Mouse (Mus musculus) frontal cortex, postnatal 10 days (tissue): ENCODE measurements around the gene Timm10.
"Not testable (repeated sequence)": the region's sequence is repeated elsewhere in the genome, so short reads cannot be mapped to it uniquely, and the experiment has no call there.

Source experiments
- DNase-seq, 2 experiments: peaks; one replicate each; pipeline ENCODE4 v3.0.0; 2022; ENCODE audit warnings: low spot score in 2 of 2, mixed read lengths in 1 of 2

The Timm10 gene

DNA sequence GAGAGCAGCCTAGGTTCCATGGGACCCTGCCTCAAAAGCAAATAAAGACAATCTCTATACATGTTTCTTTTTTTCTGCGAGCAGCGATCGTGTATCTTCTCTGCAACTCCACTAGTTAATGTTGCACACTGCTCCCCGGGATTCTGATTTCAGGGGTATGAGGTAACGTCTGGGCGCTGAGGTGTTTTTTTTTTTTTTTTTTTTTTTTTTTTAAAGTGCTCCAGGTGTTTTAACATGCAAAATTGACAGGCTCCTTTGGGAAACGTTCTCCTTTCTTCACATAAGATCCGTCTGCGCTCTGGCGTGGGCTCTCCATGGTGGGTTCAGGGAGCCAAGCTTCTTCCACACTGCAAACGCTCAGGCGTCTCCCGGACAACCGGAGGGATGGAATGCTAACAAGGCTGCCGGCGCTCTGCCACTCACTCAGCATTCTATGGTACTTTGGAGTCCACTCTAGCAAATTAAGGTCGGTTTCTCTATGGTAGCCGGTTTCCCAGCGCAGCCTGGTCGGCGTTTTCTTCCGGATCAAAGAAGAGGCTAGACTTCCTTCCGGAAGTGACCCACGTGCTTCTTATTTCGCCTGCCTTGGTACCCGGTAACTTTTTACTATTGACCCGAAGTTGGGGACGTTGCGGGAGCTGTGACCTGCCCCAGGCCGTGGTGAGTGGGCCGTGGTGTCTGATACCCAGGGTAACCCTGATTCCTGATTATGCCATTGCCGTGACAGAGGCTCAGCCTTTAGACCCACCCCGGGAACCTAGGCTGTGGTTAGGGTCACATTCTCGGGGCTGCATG lies at the start of gene Timm10:
TSS of gene Timm10 (plus strand) at position 510 of the 795 bp plus-strand sequence.
- DNase-seq = peak; percentile 85 to 86

DNA sequence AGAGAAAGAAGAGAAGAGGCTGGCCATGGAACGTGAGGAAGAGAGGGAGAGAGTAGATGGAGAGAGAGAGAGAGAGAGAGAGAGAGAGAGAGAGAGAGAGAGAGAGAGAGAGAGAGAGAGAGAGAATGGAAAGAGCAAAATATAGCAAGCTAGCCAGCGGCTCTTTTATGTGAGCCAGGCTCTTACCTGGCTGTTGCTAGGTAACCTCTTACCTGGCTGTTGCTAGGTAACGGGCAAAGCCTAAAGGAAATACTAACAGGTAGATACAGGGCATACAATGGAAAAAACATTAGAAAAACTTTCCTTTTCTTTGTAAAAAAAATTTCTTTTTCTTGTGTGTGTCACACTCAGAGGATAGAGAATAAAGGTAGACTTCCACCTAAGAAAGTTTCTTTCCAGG lies 49.1 kb upstream of the Timm10 start:
- DNase-seq = no peak

- DNase-seq = no peak
Observed at GRCm38 (mm10) chr2:84779210-84779609, 47.6 kb upstream of the Timm10 start.

GRCm38 (mm10) chr2:84783315-84783714 lies 43.5 kb upstream of the Timm10 start:
- no peak for DNase-seq

DNA sequence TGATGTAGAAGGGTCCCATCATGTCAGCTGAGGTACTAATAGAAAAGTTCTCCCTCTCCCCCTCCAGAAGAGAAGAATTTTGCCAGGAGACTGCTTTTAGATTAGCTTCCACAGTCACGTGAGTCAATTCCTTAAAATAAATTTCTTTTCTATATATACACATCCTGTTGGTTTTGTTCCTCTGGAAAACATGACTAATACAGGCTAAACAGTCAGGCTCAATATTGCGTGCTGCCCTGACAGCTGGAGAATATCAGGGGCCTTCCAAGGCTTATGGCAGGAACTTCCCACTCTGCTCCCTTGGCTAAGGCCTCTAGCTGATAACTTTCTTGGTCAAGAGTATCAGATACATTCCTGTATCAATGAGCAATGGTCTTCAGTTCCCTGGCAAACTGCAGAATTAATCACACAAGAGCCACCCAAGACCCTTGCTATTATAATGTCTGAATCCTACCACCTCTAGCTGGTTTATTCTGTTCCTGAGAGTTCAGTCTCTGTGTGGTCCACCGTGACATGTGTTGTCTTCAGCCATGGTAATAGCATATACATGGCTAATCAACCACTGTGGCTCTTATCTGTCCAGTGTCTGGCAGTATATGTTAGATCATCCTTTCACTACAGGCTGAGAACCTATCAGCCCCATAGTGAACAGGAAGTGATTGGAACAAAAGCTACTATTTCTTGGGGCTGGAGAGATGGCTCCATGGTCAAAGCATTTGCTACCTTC lies 42.8 kb upstream of the Timm10 start:
- no peak for DNase-seq

DNA sequence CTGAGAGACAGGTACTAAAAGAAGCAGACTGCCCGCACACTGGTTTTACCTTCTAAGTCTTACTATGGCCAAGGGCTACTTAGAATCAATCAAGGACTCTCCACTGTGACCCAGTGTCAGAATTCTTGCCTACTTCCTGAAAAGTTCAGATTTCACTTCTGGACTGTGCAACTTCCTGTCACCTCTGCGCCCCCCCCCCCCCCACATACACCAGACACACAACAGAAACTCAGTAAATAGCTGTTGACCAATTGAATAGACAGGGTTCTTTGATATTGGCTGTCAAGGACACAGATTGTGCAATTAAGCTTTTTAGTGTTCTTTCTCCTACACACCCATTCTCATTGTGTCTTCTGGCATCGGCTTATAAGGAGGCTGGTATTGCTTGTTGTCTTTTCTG lies 38.5 kb upstream of the Timm10 start:
- no peak for DNase-seq

DNA sequence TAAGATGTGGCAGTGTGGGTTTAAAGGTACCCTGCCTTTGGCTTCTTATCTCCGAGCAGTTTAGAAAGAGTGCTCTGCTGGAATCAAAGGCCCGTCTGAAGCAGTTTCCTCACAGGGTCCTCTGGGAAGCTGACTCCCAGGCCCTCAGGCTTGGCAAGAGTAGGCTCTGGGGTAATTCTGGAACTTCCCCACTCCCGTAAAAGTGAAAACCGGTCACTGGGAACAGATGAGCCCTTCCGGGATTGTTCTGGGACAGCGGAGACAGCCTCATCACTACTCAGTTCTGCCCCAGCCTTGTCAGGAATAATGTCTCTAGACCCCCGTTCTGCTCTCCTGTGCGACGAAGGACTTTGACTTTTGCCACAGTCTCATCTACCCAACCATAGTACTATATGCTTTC lies 36.4 kb upstream of the Timm10 start:
- no peak for DNase-seq

DNA sequence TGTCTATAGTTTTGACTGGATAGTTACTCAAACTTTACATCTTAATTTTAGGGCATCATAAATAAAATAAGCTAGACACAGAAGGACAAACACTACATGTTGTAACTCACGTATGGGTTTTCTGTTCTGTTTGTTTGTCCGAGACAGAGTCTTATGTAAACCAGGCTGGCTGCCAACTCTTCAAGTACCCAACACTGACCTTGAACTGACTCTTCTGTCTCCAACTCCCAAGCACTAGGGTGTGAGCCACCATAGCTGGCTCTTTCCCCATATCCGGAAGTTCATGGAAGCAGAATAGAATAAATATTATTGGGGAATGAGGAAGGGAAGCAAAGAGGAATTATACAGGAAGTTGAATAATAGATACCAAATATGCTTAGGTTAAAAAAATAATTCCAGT lies 34.3 kb upstream of the Timm10 start:
- DNase-seq = no peak

DNA sequence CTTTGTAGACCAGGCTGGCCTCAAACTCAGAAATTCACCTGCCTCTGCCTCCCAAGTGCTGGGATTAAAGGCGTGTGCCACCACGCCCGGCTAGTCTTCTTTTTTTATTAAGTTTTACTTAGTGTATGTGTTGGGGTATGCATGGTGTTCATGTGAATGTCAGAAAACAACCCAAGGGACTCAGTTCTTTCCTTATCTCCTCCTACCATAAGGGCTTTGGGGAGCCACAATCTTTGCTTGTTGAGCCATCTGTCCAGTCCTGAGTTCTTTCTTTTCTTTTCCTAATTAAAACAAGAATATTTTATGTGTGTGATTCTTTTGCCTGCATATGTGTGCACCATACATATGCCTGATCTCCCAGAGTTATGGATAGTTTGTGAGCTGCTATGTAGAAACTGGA lies 33.6 kb upstream of the Timm10 start:
- DNase-seq = no peak

GRCm38 (mm10) chr2:84793871-84794270 lies 32.9 kb upstream of the Timm10 start:
- DNase-seq = no peak

- DNase-seq = peak; percentile 69 to 78
Observed at GRCm38 (mm10) chr2:84797833-84798492, 28.8 kb upstream of the Timm10 start.

DNA sequence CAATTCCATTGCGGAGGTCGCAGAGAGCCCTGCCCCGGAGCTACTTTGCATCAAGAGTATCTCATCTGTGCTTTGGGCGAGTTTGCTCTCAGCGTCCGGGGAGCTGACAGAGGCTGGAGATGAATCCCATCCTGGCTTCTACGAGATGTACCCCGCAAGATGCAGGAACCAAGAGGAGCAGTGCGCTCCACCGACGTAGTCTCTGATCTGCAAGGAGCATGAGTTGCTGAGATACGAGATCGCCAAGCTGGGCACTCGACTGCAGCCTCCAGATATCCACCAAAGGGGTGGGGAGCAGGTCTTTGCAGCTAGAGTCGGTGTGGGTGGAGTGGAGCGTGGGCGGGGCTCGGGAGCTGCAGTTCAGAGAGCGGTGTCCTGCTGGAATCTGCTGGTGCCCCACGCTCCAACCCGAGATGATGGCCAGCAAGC lies 28.3 kb upstream of the Timm10 start, which contains the start of gene Ube2l6:
TSS of gene Ube2l6 (plus strand) at position 336 of the 429 bp plus-strand sequence.
- peak; percentile 61 to 63 for DNase-seq

DNA sequence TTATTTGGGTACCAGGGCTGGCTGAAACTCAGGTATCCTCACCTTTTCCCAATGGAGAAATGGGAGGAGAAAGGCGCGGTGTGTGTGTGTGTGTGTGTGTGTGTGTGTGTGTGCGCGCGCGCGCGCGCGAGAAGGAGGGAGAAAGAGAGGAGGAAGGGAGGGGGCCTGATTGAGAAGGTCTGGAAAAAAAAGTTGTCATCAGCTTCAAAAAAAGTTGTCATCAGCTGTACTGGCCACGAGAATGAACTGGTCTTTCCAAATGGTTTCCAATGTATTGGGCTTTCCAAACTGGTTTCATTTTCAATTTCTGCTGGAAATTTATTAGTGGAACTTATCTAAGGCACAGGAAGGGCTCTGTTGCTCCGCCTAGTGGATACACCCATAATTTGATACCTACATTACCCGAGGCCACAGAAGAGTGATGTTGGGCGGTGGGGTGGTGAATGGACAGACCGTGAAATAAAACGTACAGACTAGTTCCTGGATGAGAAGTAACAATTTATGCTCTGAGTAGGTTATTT lies 27.7 kb upstream of the Timm10 start:
- DNase-seq = peak in 1 of 2 experiments; percentile 43

- no peak for DNase-seq
Observed at GRCm38 (mm10) chr2:84800304-84800703, 26.5 kb upstream of the Timm10 start.

GRCm38 (mm10) chr2:84801223-84801622 lies 25.6 kb upstream of the Timm10 start:
- not testable (repeated sequence) for DNase-seq

DNA sequence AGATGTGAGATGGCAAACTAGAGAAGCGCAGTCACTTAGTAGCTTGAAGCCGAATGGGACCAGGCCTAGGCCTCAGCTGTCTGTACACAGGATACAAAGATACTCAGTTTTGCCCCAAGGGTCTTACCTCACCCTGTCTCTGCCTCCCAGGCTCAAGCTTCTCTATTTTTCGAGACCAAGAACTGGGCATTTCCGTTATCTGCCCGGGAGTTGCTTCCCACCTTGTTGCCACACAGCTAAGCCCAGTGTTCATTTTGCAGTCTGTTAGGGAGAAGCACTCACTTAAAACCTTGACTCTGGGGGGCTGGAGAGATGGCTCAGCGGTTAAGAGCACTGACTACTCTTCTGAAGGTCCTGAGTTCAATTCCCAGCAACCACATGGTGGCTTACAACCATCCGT lies 22.8 kb upstream of the Timm10 start:
- no peak for DNase-seq

DNA sequence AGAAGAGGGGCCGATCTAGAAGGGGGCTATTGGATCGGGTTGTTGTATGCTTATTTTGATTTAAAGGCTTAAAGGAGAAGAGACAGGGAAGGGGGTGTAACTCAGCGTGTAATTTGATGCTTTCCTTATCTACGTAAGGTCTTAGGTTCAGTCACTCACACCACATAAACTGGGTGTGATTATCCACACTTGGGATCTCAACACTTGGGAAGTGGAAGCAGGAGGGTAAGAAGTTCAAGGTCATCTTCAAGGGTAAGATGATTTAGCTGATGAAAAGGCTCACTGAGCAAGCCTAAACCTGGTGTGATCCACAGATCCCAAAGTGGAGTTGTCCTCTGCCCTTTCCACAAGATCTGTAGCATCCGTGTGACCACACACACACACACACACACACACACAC lies 20.3 kb upstream of the Timm10 start:
- DNase-seq = no peak

- no peak for DNase-seq
Observed at GRCm38 (mm10) chr2:84809330-84809729, 17.5 kb upstream of the Timm10 start.

GRCm38 (mm10) chr2:84810526-84810885 lies 16.3 kb upstream of the Timm10 start:
- no peak for DNase-seq

DNA sequence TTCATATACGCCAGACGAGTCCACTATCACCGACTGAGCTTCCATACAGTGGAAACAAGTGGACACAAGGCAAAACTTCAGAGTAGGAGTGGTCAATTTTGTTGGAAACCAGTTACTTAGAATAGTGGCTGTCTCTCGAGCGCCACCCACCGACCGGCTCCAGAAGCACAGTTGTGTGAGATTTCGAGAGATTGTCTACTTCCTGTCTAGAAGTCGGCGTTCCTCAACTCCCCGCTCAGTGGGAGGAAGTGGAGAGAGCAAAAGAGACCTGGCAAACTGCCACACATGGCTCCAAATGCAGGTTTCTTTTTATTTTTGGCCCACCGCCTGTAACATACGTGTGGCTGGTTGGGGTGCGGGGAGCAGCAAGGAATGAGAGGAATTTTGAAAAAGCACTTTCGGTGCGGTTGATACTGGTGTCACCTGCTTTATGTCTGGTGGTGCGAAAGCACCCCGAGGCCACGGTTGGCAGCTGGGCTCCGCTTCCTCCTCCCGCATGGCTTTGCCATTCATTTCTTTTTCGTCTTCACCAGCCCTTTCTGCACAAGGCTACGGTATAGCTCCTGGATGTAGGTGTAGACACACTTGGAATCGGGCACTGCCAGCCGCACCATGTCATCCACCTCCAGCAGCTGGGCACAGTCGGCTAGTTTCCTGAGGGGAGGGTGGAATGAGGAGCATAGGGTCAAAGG lies 15.8 kb upstream of the Timm10 start:
- peak; percentile 75 to 85 for DNase-seq

DNA sequence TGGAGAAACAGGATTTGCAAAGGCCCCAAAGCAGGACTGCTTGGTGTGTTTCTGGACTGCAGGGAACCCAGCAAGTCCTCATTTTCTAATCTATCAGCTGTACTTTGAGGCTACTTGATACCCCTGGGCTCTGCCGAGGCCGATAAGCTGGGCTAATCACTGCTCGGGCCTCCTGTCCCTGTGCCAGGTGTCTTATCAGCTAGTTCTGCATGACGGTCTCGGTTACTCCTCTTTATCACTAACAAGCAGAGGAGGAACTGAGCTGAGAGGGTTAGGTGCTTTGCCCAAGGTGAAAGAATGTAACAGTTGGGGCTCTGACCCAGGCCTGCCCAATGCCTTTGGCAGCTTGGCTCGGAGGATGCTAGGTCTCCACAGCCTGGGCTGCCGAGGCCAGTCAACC lies 14.9 kb upstream of the Timm10 start:
- DNase-seq = no peak

- no peak for DNase-seq
Observed at GRCm38 (mm10) chr2:84812676-84813075, 14.1 kb upstream of the Timm10 start.
